Mouse (Mus musculus) thymus, adult 2 months (tissue): Measurements from ENCODE around the gene Desi2. TPM values are rescaled to one million over a fixed set of nuclear protein-coding genes. Genes with fewer than 3 reads are reported as not detected.
A peak's percentile ranks its signal among the peaks of the same experiment; 100 is the strongest.

Experiments
- DNase-seq: peaks from one replicate; pipeline ENCODE4 v3.0.0; 2021
- H3K27ac ChIP-seq: fragments of 200-500 bp; 2 replicates; pipeline ENCODE4 v1.5.1; 2012; ENCODE audit warnings: low read length, control low read depth; ENCODE audit not compliant: control insufficient read depth, insufficient read depth
- H3K27me3 ChIP-seq: fragments of 200-500 bp; 2 replicates; pipeline ENCODE4 v1.6.1; 2012; ENCODE audit warnings: mild to moderate bottlenecking, low read length, moderate library complexity, mixed read lengths; ENCODE audit not compliant: control insufficient read depth, insufficient read depth
- H3K36me3 ChIP-seq: fragments of 200-500 bp; 2 replicates; pipeline ENCODE4 v1.6.1; 2012; ENCODE audit warnings: mild to moderate bottlenecking, low read length, moderate library complexity; ENCODE audit not compliant: control insufficient read depth, insufficient read depth
- H3K4me1 ChIP-seq: fragments of 200-500 bp; replicated peaks from 2 replicates; pipeline ENCODE4 v1.6.1; 2012; ENCODE audit warnings: low read length; ENCODE audit not compliant: control insufficient read depth, insufficient read depth
- H3K4me3 ChIP-seq: fragments of 200-500 bp; 2 replicates; pipeline ENCODE4 v1.5.1; 2012; ENCODE audit warnings: mild to moderate bottlenecking, low read length, control low read depth, moderate library complexity; ENCODE audit not compliant: control insufficient read depth, insufficient read depth
- CTCF ChIP-seq: fragments of 200-500 bp; IDR thresholded peaks from 2 replicates; pipeline ENCODE4 v1.5.1; 2012; ENCODE audit warnings: mild to moderate bottlenecking, control low read depth, low read length, moderate library complexity, borderline replicate concordance; ENCODE audit not compliant: control insufficient read depth, poor library complexity, insufficient read depth; ENCODE audit errors: extremely low read depth
- POLR2A ChIP-seq: fragments of 200-500 bp; IDR thresholded peaks from 2 replicates; pipeline ENCODE4 v1.6.1; 2012; ENCODE audit warnings: mild to moderate bottlenecking, low read length, control low read depth, moderate library complexity; ENCODE audit not compliant: control insufficient read depth, poor library complexity, insufficient read depth; ENCODE audit errors: extremely low read depth
- WGBS: fragments of 180-500 bp; shearing (Covaris S2); methylation state at CpG from one replicate; pipeline ENCODE4 v1.1.7; 2018; 5-methylcytosine and 5-hydroxymethylcytosine counted together
- polyA plus RNA-seq: library from polyadenylated mRNA; depleted of rRNA; stranded (reverse); fragments of >200 nt; gene quantifications from 2 replicates; pipeline ENCODE4 v1.2.3, GENCODE M21; 2012

Gene Desi2
- polyA plus RNA-seq, 1 experiment, result 14.8 TPM

DNA sequence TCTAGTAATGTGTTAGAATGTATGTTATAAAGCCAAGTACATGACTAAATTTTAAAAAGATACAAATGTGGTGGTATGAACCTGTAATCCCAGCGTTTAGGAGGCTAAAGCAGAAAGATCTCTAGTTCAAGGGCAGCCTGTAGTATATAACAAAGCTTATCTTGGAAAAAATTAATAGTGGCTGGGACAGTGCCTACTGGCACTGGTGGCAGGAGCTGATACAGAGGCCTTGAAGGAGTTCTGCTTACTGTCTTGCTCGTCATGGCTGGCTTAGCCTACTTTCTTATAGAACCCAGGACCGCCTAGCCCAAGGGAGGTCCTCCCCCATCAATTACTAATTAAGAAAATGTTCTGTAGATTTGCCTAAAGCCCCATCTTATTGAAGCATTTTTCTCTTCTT lies 46.9 kb downstream of the Desi2 start:
- no peaks in the 10 kb centered on the region for H3K36me3 ChIP-seq
- no peaks in the 10 kb centered on the region for H3K27me3 ChIP-seq
- no peak for DNase-seq
- no peaks in the 10 kb centered on the region for H3K4me1 ChIP-seq
- no peak overlapping the region for H3K27ac ChIP-seq
- no peak overlapping the region for H3K4me3 ChIP-seq
- WGBS, result 97% methylated on average over 3 of the region's 3 CpGs
- no peak for TF ChIP-seq CTCF

DNA sequence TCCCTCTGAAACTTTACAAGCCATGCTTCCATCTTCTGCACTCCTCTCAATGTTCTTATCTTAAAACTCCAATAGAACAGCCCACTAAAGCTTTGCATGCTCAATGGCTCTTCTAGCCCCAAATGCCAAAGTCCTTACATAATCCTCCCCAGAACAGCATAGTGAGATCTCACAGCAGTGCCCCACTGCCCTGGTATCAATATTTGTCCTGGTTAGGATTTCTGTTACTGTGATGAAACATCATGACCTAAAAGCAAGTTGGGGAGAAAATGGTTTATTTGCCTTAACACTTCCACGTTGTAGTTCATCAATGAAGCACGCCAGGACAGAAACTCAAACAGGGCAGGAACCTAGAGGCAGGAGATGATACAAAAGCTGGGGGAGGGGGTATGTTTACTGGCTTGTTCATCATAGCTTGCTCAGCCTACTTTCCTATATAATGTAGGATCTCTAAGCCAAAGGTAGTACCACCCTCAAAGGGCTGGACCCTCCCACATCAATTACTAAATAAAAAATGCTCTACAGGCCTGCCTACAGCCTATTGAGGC lies 48.8 kb downstream of the Desi2 start:
- H3K4me3 ChIP-seq, result no peak overlapping the region
- no peak overlapping the region for H3K27ac ChIP-seq
- H3K36me3 ChIP-seq, result no peaks in the 10 kb centered on the region
- WGBS, result 94% methylated on average over 2 of the region's 2 CpGs
- no peak for TF ChIP-seq CTCF
- TF ChIP-seq POLR2A, result no peak
- no peak for DNase-seq
- H3K4me1 ChIP-seq, result no peaks in the 10 kb centered on the region
- H3K27me3 ChIP-seq, result no peaks in the 10 kb centered on the region

DNA sequence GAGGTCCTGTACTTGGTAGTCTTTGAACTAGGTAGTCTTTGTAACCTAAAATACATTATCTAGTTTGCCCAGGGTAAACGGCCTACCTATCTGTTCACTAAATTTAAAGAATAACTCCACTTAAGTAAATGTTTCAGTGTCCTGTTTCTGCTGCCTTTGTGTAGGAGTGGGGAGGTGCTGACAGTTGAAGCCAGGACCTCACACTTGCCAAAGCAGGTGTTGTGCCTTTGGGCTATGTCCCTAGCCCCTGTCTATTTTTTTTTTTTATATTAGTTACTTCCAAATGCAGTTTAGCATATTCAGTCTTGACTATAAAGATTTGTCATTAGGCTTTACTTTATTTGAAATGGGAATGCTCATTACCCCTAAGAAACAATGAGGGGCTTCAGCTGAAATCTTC lies 51.5 kb downstream of the Desi2 start:
- TF ChIP-seq POLR2A, result no peak
- TF ChIP-seq CTCF, result no peak
- no peaks in the 10 kb centered on the region for H3K27me3 ChIP-seq
- H3K27ac ChIP-seq, result no peak overlapping the region
- H3K4me3 ChIP-seq, result no peak overlapping the region
- 96% methylated on average over 1 of the region's 1 CpGs for WGBS
- no peak for DNase-seq
- no peaks in the 10 kb centered on the region for H3K36me3 ChIP-seq
- no peaks in the 10 kb centered on the region for H3K4me1 ChIP-seq

DNA sequence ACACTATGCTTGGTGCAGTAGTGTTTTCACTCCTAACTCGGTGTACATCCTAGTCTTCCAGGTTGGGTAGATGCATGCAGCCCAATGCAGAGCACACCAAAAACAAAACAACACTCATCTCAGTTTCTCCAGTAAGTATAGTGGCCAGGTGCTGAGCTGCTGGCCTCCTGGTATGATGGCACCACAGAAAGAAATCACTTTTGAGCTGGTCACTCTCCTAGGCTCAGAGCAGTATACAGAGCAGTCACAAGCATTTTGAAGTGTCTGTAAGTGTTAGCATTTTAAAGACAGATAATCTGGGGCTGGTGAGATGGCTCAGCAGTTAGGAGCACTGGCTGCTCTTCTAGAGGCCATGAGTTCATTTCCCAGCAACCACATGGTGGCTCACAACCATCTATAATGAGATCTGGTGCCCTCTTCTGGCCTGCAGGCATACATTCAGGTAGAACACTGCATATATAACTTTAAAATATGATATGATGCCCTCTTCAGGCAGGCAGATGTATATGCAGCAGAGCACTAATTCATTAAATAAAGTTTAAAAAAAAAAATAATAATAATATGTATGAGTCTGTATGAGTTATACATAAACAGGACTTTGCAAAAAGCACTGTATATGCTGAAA lies 54.8 kb downstream of the Desi2 start:
- peak; percentile 21 for DNase-seq
- Histone ChIP-seq H3K27ac (no peak overlapping the region), H3K36me3 (0 out of 2 replicates have a peak, but pooled peaks cover 7% of the 10 kb centered on the region), H3K4me1 (no peaks in the 10 kb centered on the region), H3K4me3 (no peak overlapping the region), H3K27me3 (no peaks in the 10 kb centered on the region)
- 100% methylated on average over 1 of the region's 1 CpGs for WGBS
- TF ChIP-seq POLR2A (no peak), CTCF (no peak)

DNA sequence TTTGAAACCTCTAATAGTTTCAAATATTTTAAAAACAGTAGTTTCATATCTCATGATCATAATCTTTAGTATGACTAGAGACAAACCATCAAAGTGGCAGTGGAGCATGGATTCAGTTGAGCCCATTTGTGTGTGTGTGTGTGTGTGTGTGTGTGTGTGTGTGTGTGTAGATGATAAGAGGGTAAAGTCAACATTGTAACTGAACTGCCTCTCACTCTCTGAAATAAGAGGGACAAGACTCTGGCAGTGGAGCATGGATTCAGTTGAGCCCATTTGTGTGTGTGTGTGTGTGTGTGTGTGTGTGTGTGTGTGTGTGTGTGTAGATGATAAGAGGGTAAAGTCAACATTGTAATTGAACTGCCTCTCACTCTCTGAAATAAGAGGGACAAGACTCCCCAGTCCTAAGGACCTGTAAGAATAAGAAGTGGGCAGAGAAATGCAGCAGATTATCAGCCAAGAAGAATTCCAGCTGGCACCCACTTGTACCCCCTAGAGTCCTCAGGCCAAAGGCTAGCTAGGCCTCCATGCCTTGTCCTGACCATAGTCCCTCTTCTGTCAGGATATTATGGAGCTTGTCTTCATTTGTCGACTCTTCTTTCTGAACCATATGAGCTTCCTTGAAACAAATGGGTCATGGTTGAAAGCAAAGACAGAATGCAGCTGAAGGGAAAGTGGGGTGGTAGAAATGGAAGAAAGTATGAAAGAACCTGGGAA lies 61.0 kb downstream of the Desi2 start:
- H3K36me3 ChIP-seq, result peaks cover 13% of the 10 kb centered on the region
- H3K27me3 ChIP-seq, result no peaks in the 10 kb centered on the region
- DNase-seq, result no peak
- no peaks in the 10 kb centered on the region for H3K4me1 ChIP-seq
- no peak for TF ChIP-seq CTCF
- TF ChIP-seq POLR2A, result no peak
- 94% methylated on average over 1 of the region's 1 CpGs for WGBS
- no peak overlapping the region for H3K4me3 ChIP-seq
- H3K27ac ChIP-seq, result no peak overlapping the region

DNA sequence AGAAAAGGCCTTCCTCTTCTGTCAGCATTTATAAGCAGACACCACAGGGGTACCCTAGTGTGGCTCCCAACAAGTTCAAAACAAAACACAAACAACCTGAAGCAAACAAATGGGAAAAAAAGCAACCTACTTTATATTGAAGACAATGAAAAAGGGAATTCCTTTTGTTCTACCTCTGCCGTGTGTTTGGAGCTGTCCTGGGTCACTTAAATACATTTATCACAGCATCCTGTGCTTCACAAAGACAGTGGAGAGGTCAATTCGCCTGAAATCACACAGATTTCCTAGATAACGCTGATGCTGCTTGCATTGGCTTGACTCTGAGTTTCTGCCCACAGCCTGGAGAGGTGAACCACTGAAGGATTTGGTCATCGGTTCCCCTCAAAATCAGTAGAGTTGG lies 67.4 kb downstream of the Desi2 start:
- DNase-seq, result no peak
- Histone ChIP-seq H3K27ac (no peak overlapping the region), H3K27me3 (no peaks in the 10 kb centered on the region), H3K36me3 (peaks cover 6% of the 10 kb centered on the region), H3K4me3 (no peak overlapping the region), H3K4me1 (no peaks in the 10 kb centered on the region)
- 93% methylated on average over 4 of the region's 4 CpGs for WGBS
- no peak for TF ChIP-seq CTCF
- no peak for TF ChIP-seq POLR2A
